Mouse (Mus musculus): ENCODE data around the gene Yod1.

- no peak for TF ChIP-seq EP300 (IDR thresholded peaks at IDR 0.05; ENCODE audit: low read depth in 1 of 2, low read length in 2 of 2)
- TF ChIP-seq ETS1 (IDR thresholded peaks at IDR 0.05; ENCODE audit: low read depth, low read length): no peak
These were observed 13.5 kb upstream of the Yod1 start for GRCm38 (mm10) chr1:130703613-130704012.

All from MEL (cell line).